Mouse (Mus musculus): ENCODE measurements at regions not wholly inside any gene's neighbourhood (a gene's known extent, or its start where the extent isn't known, plus 50 kb on each side); places are given as distances from the start of the nearest gene placed in this dataset.
"Not testable (repeated sequence)": the region's sequence is repeated elsewhere in the genome, so short reads cannot be mapped to it uniquely, and the experiment has no call there.

DNA sequence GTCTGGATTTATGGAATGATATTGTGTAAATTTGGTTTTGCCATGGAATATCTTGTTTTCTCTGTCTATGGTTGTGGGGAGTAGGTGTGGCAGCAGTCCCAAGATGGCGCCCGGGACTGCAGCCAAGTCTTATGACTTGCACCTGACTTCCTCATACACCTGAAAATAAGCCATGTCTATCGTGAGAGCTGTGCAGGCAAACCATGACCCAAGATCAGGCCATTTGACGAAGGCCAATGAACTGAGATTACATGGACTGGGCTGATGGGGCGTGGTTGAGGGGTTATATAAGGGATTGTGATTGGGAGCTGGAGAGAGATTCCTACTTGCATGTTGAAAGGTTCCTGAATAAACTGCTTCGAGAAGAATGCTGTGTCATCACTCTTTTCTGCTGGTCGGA is 139.5 kb downstream of the Slc6a15 start:
- not testable (repeated sequence) for DNase-seq (ENCODE audit: low spot score)

DNA sequence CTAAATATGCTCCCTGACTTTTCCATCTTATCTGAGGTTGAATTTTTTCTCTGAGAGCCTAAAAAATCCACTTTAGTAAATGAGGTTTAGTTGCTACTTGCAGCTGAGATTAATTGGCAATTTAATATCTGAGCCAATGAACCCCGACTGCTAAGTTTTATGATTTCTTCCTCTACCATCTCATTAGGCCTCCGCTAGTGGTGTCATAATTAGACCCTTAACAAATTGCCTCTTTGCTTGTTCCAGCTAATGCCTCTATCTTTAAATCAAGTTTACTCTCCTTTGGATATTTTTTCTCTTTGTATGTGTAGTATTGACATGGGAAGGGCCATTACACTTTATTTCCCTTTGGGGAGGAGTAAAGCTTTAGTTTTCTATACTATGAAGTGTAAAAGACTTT is 176.9 kb downstream of the Slc6a15 start:
- no peak for DNase-seq (ENCODE audit: low spot score)

DNA sequence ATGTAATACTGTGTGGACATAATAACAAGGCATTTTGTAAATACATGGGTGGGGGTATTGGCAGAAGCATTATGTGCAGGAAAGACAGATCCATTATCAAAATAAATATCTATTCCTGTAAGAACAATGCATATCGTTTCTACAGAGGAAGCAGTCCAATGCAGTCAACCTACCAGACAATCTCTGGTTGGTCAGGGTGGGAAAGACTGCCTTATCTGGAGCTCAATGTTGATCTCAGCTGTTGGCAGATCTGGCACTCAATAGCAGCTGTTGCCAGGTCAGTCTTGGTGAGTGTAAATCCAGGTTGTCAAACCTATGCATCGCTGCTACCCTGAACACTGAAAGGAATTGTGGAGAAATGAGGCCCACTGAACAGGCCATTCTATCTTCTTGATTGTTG is 181.9 kb downstream of the Slc6a15 start:
- DNase-seq (ENCODE audit: low spot score), result no peak

DNA sequence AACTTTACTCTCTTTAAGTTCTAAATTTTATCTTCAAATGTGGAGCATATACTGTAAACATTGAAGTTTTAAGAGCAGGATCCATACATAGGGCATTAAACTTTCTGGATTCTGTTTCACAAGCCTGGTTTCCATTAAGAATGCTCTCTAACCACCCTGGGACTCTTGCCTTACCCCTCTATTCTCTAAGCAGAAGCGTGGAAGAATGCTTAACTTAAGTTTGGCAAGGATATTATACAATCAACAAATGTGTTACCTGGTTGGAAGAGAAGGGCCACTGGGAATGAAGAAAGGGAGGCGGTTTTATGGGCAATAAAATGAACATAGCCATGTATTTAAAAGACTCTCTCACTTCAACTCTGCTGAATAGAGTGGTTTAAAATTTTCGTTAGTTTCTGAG is 217.5 kb downstream of the Slc6a15 start:
- DNase-seq (ENCODE audit: low spot score), result no peak

DNA sequence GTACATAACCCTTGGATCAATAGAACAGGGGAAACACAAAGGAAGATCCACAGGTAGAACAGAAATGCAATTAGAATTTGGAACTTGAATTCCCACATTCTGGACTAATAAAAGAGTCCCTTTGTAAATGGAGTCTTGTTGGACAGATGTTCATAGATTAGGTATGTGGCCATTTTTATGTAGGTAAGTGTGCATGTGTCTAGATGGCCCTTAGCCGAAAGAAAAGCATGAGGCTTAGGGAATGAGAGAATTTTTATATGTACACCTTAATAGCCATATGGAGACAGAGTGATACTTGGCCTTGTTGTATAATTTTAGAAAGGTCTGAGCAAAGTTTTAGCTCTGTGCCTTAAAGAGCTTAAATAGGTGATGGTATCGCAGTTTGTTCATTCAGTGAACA is 217.9 kb downstream of the Slc6a15 start:
- DNase-seq (ENCODE audit: low spot score), result no peak

DNA sequence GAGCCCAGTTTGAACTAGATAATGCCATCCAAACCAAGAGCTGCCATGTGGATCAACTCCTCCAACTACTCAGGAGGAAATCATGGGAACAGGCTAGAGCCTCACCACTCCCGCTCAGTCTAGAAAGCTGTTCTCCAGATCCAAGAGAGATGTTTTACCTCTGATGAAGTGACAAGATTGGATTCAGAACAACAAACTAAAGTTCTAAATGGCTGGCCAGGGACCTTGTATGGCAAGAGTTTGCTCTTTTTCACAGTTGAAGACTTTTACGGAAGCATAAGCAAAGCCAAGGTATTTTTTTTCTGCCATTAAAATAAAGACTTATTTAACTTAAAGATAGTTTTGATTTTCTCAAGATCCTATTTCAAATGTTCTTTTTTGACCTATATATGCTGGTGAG is 224.4 kb downstream of the Slc6a15 start:
- DNase-seq (ENCODE audit: low spot score), result no peak

DNA sequence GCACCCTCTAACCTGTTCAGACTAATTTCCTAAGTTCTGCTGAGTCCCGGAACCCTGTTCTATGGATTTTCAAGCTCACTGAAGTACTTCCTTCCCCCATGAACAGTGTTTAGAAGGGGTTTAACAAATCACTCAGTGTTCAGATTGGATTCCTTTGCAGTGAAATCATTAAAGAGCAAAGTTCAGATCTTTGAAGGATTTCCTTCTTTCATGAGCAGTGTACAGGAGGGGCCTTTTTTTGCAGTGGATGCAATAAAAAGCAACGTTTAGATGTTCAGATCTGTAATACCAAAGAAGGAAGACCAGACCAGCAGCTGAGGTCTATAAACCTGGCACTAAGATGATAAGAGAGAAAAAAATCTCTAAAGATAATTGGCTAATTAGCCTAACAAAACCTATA is 273.6 kb downstream of the Slc6a15 start:
- DNase-seq (ENCODE audit: low spot score), result no peak

DNA sequence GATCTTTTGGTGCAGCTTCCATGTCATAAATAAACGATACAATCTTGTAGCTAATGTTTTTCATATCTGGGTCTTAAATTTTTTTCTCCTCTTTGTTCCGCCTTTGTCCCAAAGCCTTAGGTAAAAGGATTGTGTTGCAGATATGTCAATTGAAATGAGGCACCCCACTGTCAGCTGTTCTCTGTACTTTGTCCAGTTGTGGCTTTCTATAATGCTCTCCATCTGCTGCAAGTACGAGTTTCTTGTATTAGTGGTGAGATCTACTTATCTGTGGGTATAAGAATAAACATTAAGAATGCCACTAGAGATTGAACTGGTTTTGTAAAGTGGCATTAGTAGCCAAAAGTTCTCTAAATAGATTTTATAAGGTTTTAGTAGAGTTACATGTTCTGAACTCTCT is 282.3 kb downstream of the Slc6a15 start:
- DNase-seq (ENCODE audit: low spot score), result no peak

DNA sequence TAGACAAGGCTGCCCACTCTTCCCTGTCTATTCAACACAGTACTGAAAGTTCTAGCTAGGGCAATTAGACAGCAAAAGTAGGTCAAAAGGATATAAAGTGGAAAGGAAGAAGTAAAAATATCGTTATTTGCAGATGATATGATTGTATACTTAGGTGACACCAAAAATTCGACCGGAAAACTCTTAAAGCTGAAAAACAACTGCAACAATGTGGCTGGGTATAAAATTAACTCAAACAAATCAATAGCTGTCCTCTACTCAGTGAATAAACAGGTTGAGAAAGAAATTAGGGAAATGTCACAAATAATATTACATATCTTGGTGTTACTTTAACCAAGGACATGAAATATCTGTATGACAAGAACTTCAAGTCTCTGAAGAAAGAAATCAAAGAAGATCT is 305.5 kb downstream of the Slc6a15 start:
- DNase-seq (ENCODE audit: low spot score), result no peak

DNA sequence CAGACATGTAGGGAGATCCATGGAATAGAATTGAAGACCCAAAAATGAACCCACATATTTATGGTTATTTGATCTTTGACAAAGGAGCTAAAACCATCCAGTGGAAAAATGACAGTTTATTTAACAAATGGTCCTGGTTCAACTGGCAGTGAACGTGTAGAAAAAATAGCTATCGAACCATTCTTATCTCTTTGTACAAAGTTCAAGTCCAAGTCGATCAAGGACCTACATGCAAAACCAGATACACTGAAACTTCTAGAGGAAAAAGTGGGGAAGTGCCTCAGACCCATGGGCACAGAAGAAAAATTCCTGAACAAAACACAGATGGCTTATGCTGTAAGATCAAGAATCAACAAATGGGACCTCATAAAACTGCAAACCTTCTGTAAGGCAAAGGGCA is 306.2 kb downstream of the Slc6a15 start:
- DNase-seq (ENCODE audit: low spot score), result no peak

DNA sequence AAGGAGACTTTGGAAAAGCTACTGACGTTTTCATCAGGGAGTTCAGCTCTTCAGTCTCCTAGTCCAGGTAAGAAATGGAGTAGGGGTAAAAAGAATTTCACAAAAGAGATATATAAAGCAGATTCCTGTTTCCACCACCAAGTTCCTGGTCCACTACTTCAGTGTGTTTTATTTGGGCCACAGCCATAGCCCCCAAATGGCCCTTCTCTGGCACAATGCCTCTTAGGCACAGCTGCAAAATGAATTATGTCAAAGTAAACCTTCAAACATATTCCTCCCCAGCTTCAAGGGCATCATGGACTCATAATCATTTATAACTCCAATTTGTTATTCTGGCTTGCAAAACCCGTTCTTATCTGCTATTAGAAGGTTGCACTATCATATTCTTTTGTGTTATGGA is 325.1 kb downstream of the Slc6a15 start:
- peak; percentile 3 for DNase-seq (ENCODE audit: low spot score)

DNA sequence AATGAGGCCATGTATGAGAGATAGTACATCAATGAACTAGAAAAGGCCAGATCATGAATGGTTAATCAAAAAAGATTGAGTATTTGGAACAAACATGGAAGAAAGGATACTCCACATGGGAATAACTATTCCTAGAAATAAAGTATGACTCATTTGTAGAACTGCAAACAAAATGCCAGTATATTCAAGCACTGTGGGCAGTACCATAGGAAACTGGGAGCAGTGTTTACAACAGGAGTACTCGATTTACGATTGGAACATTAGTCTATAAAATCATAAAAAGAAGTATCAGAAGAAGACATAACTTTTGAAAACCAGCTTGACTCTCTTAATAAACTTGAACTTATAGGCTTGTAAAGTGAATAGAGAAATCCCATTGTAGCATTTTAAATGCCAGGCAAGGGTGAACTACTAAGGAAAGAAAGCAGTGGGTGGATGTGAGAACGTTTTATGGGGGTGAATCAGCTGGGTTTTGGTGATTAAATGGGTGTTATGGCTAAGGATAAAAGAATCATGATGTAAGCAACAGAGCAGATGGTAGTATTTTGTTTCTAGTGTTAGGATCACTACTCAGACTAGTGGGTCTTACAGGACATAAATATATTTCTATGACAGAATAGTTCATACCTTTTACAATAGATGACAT is 347.6 kb downstream of the Slc6a15 start:
- DNase-seq (ENCODE audit: low spot score), result no peak

DNA sequence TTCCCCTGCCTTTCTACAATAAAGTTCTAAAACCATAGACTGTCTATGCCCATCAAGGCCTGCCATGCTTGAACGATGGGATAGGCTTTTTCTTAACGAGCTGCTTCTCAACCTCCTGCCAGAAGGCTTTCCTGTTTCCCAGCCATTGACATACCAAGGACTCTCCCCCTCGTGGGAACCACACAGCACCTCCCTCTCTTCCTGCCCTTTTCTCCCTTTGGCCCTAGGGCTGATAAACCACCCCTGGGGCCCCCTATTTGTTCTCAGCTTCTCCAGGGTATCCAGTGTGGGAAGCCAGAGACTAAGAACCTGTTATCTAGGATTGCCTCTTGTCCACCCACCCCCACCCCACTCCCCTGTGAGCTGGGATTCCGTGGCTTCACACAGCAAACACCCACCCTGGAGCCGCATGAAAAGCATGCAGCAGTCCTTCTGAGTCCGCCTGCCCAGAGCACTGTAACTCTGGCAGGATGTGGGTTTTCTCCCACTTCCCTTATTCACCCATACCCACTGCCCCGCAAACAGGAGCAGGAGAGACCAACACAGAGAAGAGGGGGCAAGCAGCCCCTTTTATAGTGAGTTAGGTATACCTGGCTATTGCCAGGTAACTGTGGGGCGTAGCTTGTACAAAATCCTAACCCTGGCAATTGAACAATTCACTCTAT is 351.5 kb downstream of the Slc6a15 start:
- DNase-seq (ENCODE audit: low spot score), result no peak

DNA sequence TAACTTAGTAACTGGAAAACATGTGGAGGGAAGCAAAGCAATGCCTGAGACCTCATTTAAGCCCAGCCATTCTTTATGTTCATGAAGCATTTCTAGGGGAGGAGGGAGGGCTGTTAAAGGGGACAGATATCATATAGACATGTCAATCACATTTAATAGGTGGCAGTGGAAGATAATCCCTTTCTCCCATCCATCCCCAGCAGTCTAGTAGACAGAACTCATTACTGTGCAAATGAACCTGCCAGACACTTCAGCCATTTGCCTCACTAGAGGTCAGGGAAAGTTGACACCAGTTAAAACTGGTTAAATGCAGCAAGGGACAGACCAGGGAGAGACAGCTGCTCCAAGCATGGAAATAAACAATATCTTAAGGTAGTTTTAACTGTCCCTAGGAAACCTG is 359.1 kb downstream of the Slc6a15 start:
- DNase-seq (ENCODE audit: low spot score), result no peak

DNA sequence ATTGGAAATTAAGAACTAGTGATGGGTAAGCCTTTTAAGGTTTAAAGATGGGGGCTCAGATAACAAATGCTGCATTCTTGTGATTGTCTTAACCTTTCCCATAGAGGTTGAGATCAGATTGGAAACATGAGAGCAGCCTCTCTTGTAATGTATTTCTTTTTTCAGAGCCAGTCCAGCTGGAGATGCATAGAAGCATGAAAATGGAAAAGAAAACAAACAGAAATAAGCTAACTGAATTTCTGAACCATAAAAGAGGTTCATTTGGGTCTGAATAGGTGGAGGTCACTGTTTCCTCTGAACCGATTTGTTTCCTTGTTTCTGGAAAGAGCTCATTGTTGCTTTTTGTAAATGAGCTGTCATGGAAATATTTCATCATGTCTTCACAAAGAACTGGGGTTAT is 363.9 kb downstream of the Slc6a15 start:
- DNase-seq (ENCODE audit: low spot score), result no peak

DNA sequence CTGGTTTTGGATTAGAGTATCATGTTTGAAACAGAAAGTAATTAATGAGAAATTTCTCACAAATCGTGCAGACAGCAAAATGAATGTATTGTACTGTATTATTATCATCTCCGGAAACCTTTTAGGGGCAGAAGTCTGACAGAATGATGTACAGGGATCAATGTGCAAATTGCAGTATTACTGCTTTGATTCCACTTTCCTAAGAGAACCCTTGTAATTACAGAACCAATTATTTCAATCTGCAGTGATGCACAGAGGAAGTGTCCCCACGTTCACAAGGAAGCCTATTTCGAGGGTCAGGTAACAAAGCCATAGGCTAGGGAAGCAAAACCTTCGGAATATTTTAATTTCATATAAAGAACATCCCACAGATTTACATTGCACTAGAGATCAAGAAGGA is 364.4 kb downstream of the Slc6a15 start:
- DNase-seq (ENCODE audit: low spot score), result no peak

DNA sequence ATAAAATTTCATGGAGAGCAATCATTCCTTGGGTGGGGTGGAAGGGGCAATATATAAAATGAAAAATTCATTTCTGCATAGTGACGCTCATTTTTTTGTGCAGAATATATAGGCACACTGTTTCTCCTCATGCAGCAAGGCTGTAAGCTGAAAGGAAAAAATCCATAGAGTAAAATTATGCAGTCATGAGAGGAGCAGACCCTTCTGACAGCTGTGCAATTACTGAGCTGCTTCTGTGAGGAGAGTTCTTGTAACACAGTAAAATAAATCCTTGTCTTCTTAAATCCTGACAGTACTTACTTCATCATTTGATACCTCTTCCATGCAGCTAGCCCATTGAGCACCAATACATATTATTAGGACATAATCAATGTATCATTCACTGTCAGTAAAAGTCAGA is 362.7 kb upstream of the Gm21293 start:
- DNase-seq (ENCODE audit: low spot score), result no peak

DNA sequence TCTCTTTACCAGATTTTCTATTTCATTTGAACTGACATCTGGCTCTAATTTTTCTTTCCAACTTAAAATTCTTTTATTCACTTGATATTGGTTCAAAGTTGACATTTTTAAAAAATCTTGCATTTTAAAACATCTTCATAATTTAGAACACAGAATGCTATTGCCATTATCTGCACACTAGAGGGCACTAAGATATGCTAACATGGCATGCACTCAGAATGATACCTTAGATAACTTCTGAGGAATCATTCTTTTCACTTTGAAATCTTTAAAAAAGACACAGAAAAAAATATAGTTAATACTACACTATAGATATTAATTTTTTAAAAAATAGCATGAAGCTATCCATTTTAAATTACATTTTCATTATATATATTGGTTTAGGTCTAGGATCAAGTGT is 357.9 kb upstream of the Gm21293 start:
- DNase-seq (ENCODE audit: low spot score), result no peak

DNA sequence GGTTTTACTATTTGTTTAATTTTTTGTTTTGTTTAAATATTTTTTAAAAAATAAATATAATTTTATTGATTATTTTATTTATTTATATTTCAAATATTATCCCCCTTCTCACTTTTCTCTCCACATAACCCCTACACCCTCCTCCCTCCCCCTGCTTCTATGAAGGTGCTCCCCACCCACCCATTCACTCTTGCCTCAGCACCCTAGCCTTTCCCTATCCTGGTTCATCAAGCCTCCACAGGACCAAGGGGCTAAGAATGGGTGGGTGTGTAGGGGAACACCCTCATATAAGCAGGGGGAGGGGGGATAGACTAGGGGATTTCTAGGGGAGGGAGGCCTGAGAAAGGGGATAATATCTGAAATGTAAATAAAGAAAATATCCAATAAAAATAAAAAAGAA is 313.7 kb upstream of the Gm21293 start:
- no peak for DNase-seq (ENCODE audit: low spot score)

DNA sequence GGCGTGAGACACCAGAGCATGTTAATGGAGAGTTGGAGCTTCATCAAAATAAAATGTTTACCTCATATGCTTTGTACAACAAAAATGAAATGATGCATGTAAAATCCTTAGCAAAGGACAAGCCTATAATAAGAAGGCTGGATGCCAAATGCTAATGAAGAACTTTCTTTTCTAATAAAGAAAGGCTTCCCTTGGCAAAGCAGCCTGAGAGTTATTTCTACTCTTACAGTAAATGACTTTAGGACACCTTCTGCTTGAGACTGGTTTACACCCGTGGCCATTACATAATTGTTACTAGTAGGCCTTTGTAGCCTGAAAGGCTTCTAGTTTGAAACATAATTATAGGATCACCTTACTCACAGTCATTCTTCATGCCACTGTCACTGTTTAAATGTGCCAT is 310.7 kb upstream of the Gm21293 start:
- DNase-seq (ENCODE audit: low spot score), result no peak

DNA sequence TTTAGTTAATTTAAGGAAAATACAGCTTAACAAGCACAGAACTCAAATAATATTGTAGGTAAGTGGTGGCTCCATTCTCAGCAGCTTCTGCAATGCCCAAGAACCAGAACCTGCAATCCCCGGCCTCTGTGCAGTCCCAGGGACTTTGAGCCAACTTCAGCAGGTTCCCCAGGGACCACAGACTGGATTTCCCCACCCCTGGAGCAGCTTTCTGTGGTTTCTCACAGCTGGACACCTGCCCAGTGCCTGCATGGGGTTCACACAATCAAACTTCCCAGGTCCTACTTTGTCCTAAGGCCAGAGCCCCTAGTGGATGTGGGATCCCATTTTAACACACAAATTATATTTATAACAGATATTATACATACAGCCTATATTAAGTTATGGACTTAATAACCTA is 287.6 kb upstream of the Gm21293 start:
- no peak for DNase-seq (ENCODE audit: low spot score)

DNA sequence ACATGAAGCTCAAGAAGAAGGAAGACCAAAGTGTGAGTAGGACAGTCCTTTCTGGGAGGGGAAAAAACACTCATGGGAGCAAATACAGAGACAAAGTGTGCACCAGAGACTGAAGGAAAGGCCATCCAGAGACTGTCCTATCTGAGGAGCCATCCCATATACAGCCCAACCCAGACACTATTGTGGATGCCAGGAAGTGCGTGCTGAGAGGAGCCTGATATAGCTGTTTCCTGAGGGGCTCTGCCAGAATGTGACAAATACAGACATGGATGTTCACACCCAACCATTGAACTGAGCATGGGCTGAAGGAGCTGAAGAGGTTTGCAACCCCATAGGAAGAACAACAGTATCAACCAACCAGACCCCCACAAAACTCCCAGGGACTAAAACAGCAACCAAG is 281.9 kb upstream of the Gm21293 start:
- DNase-seq (ENCODE audit: low spot score), result no peak

DNA sequence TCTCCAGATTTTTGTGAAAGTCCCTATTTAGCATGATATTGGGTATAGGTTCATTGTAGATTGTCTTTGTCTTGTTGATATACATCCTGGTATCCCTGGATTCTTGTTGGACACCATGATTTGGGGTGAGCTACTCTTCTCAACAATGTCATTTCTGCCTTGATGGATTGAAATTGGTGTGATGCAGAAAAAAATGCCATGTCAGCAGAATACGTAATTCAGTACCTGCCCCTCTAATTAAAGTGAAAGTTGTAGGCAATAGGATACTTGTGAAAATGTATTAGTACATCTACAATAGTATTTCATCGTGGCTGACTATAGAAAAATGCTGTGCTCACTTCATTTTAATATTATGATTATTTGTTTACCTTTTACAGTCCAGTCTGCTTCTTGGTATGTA is 280.7 kb upstream of the Gm21293 start:
- DNase-seq (ENCODE audit: low spot score), result no peak

DNA sequence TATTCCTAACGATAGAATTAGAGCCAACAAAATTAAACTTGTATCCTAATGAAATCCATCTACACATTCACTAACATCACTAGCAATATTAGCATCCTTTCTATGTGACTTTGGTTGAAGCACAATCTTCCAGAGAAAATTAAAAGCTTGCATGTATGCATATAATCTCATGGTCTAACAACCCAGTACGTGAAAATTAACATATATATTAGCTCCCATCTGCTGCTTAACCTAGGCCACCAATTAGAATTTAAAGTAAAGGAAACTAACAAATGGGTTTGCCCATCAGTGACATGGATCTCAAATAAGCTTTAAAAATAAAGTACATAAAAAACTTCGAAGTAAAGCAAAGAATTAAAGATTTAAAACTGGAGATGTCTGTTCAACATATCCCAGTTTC is 278.9 kb upstream of the Gm21293 start:
- DNase-seq (ENCODE audit: low spot score), result no peak
